Mouse (Mus musculus) stomach, postnatal 0 days (tissue): ENCODE data around the gene Krtap4-16. TPM values are rescaled to one million over a fixed set of nuclear protein-coding genes. Genes with fewer than 3 reads are reported as not detected.
"Not testable (repeated sequence)": the region's sequence is repeated elsewhere in the genome, so short reads cannot be mapped to it uniquely, and the experiment has no call there.

ENCODE experiments used
- ATAC-seq: fragments of 200-750 bp; cut with Nextera tagmentation; 2 replicates; pipeline ENCODE4 v1.8.0; 2017; ENCODE audit not compliant: low FRiP score, low TSS enrichment
- DNase-seq: peaks from one replicate; pipeline ENCODE4 v3.0.0-alpha.2; 2016; ENCODE audit warnings: low spot score
- H3K27ac ChIP-seq: fragments of 300-500 bp; sonication (generic); replicated peaks from 2 replicates; pipeline ENCODE4 v1.5.1; 2014; ENCODE audit warnings: mild to moderate bottlenecking, control low read depth
- H3K27me3 ChIP-seq: fragments of 300-500 bp; sonication (generic); 2 replicates; pipeline ENCODE4 v1.6.1; 2014; ENCODE audit warnings: low read length; ENCODE audit not compliant: control insufficient read depth, insufficient read depth
- H3K36me3 ChIP-seq: fragments of 300-500 bp; sonication (generic); 2 replicates; pipeline ENCODE4 v1.6.1; 2014; ENCODE audit warnings: low read length, mixed read lengths; ENCODE audit not compliant: control insufficient read depth, insufficient read depth
- H3K4me1 ChIP-seq: fragments of 300-500 bp; sonication (generic); replicated peaks from 2 replicates; pipeline ENCODE4 v1.6.1; 2014; ENCODE audit warnings: antibody characterized with exemption; ENCODE audit not compliant: control insufficient read depth, insufficient read depth
- H3K4me2 ChIP-seq: fragments of 300-500 bp; sonication (generic); replicated peaks from 2 replicates; pipeline ENCODE4 v1.6.1; 2014; ENCODE audit warnings: low read depth, mild to moderate bottlenecking, control low read depth, moderate library complexity
- H3K4me3 ChIP-seq: fragments of 300-500 bp; sonication (generic); 2 replicates; pipeline ENCODE4 v1.5.1; 2014; ENCODE audit warnings: low read depth, low read length, control low read depth
- H3K9ac ChIP-seq: fragments of 300-500 bp; sonication (generic); 2 replicates; pipeline ENCODE4 v1.6.1; 2014; ENCODE audit warnings: mild to moderate bottlenecking, low read length, control low read depth, mixed read lengths
- H3K9me3 ChIP-seq: fragments of 300-500 bp; sonication (generic); 2 replicates; pipeline ENCODE4 v1.6.1; 2016; ENCODE audit warnings: low read length; ENCODE audit not compliant: control insufficient read depth
- CTCF ChIP-seq: IDR thresholded peaks from 2 replicates; pipeline ENCODE4 v1.5.1; 2016; ENCODE audit warnings: antibody characterized with exemption, low read depth, mild to moderate bottlenecking, moderate library complexity
- EP300 ChIP-seq: optimal IDR thresholded peaks from 2 replicates; pipeline ENCODE3; 2016; ENCODE audit warnings: antibody characterized with exemption
- WGBS: fragments of 180-500 bp; shearing (Covaris S2); extraction: QIAGEN DNeasy Blood & Tissue Kit; methylation state at CpG from one replicate; pipeline ENCODE4 v1.1.7; 2014; 5-methylcytosine and 5-hydroxymethylcytosine counted together
- polyA plus RNA-seq: library from polyadenylated mRNA; unstranded; fragments of >200 nt; fragmentation: Nextera tagmentation; extraction: Ambion mirVana; gene quantifications from 2 replicates; pipeline ENCODE4 v1.2.1, GENCODE M21; 2015

The Krtap4-16 gene
- polyA plus RNA-seq = not detected in 2 replicates

DNA sequence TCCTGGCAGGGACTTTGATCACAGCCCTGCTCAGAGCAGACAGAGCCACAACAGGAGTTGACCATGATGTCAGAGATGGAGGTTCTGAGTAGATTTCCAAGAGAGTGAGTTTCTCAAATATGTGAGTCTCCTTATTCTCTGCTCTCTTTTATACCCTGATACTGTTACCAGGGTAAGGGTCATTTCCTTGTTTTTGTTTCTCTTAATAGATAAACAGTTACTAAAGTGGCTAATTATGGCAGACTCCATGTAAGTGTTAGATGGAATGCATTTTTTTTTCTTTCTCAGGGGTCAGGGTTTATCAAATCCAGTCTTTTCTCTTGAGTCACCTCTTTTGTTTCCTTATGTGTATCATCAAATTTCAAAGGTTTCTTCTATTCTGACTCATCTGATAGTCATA is at the start of gene Krtap4-16:
TSS of gene Krtap4-16 (minus strand) at position 101 of the 400 bp plus-strand sequence.
- no peak for DNase-seq
- no peaks in the 10 kb centered on the region for H3K4me1 ChIP-seq
- no peak within 1 kb of the TSS for H3K4me3 ChIP-seq
- ATAC-seq = no peak
- H3K4me2 ChIP-seq = no peak within 1 kb of the TSS
- no peaks in the 10 kb centered on the region for H3K9me3 ChIP-seq
- H3K27me3 ChIP-seq = no peaks in the 10 kb centered on the region
- H3K9ac ChIP-seq = no peak within 1 kb of the TSS
- H3K36me3 ChIP-seq = no peaks in the 10 kb centered on the region
- no peak within 1 kb of the TSS for H3K27ac ChIP-seq
- no peak for TF ChIP-seq EP300
- TF ChIP-seq CTCF = no peak

DNA sequence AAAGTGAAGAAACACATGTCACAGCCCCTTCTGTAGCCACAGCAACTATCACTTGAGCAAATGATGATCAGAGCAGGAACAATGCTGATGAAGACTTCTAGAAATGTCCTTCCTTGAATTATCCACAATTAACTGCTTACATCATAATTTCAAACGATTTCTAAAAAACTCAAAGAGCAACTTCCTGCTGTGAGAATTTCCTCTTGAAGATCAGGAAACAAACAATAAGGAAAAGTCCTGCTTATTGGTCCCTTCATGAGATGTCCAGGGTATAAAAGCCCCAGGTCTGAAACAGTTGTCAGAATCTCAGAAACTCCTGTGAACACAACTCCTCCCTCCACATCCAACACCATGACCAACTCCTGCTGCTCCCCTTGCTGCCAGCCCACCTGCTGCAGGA is 27.5 kb upstream of the Krtap4-16 start, which contains the start of gene Gm11567:
TSS of gene Gm11567 (plus strand) at position 301 of the 400 bp plus-strand sequence.
- ATAC-seq, H3K4me1 ChIP-seq, H3K4me3 ChIP-seq, H3K9me3 ChIP-seq, H3K36me3 ChIP-seq, H3K9ac ChIP-seq, H3K27me3 ChIP-seq, H3K27ac ChIP-seq, H3K4me2 ChIP-seq, DNase-seq: not testable (repeated sequence)
- 41% methylated on average over 1 of the region's 1 CpGs for WGBS

DNA sequence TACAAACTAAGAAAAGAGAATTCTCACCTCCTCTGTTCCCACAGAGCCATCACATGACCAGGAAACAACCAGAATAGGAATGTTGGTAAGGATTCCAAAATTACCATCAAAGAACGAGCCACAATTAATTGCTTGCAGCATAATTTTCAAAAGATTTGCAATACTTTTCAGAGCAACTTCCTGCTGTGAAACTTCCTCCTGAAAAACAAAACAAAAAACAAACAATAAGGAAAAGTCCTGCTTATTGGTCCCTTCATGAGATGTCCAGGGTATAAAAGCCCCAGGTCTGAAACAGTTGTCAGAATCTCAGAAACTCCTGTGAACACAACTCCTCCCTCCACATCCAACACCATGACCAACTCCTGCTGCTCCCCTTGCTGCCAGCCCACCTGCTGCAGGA is 21.7 kb upstream of the Krtap4-16 start, which contains the start of gene Krtap9-1:
TSS of gene Krtap9-1 (plus strand) at position 301 of the 400 bp plus-strand sequence.
- not testable (repeated sequence) for H3K36me3 ChIP-seq, H3K4me2 ChIP-seq, DNase-seq, H3K27ac ChIP-seq, H3K9ac ChIP-seq, H3K4me1 ChIP-seq, H3K4me3 ChIP-seq, H3K27me3 ChIP-seq, H3K9me3 ChIP-seq, ATAC-seq
- 73% methylated on average over 1 of the region's 1 CpGs for whole genome bisulfite sequencing

DNA sequence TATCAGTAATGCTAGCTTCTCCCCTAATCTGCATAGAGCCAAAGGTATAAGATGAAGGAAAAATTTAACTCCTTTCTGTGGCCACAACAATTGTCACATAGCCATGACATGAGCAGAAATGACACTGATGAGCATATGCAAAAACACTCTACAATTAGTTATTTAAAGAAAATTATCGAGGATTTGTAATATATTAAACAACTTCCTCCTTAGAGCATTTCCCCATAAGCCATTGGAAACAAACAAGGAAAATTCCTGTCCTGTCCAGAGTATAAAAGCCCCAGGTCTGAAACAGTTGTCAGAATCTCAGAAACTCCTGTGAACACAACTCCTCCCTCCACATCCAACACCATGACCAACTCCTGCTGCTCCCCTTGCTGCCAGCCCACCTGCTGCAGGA is 12.8 kb upstream of the Krtap4-16 start, which contains the start of gene Gm11559:
TSS of gene Gm11559 (plus strand) at position 301 of the 400 bp plus-strand sequence.
- not testable (repeated sequence) for H3K4me3 ChIP-seq, H3K4me1 ChIP-seq, DNase-seq, H3K9ac ChIP-seq, H3K9me3 ChIP-seq, H3K36me3 ChIP-seq, H3K27me3 ChIP-seq, H3K4me2 ChIP-seq, ATAC-seq, H3K27ac ChIP-seq
- 84% methylated on average over 1 of the region's 1 CpGs for WGBS

DNA sequence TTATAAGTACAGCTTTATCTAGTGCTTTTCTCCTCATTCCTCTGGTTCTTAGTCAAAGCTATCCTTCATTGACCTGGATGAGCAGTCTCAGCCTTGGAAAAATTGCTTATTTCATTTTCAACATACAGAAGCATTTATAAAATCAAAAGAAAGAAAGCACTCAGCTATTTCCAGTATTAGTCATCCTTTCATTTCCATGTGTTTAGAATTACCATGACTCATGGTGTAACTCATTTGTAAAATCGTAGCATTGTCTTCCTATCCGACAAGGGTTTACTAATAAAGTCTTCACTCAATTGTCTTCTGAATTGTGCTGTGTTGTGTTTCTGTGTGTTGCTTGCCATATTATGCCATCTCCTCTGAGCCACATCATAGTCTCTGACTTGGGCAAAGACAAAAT is 7.4 kb upstream of the Krtap4-16 start:
- Histone ChIP-seq H3K27ac (no peak overlapping the region), H3K4me3 (no peak overlapping the region), H3K9me3 (no peaks in the 10 kb centered on the region), H3K4me1 (no peaks in the 10 kb centered on the region), H3K9ac (no peak overlapping the region), H3K36me3 (no peaks in the 10 kb centered on the region), H3K27me3 (no peaks in the 10 kb centered on the region), H3K4me2 (no peak overlapping the region)
- TF ChIP-seq CTCF (no peak), EP300 (no peak)
- 38% methylated on average over 2 of the region's 2 CpGs for WGBS
- ATAC-seq = no peak
- DNase-seq = no peak

DNA sequence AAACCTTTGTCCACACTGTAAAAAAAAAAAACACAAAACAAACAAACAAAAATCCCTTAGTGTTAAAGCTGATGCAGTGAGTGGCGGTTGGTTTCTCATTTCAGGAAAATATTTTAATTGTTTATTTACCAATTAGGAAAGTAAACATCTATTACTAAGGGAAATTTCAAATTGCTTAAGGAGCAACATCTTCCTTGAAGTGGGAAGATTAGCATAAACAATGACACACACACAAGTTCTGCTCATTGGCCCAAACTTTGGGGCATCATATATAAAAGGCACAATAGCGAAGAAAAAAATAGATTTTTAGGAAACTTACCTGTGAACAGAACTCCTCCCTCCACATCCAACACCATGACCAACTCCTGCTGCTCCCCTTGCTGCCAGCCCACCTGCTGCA is 6.2 kb upstream of the Krtap4-16 start, which contains the start of gene Gm11568:
TSS of gene Gm11568 (plus strand) at position 301 of the 400 bp plus-strand sequence.
- WGBS = 80% methylated on average over 2 of the region's 2 CpGs
- Histone ChIP-seq H3K9me3 (no peaks in the 10 kb centered on the region), H3K27me3 (no peaks in the 10 kb centered on the region), H3K27ac (no peak within 1 kb of the TSS), H3K4me1 (no peaks in the 10 kb centered on the region), H3K36me3 (no peaks in the 10 kb centered on the region), H3K4me2 (no peak within 1 kb of the TSS), H3K9ac (no peak within 1 kb of the TSS), H3K4me3 (no peak within 1 kb of the TSS)
- ATAC-seq = no peak
- no peak for DNase-seq
- TF ChIP-seq EP300 (no peak), CTCF (no peak)
